ENCODE assay signal across 8 mouse cellular contexts in genomic region chr5:88720116-88721002, GRCm38 (mm10). TPM values are rescaled to one million over a fixed set of nuclear protein-coding genes. Genes with fewer than 3 reads are reported as not detected.
DNase-seq lines count a peak whose midpoint lies in the region; ATAC-seq lines count a peak whose summit lies in the region.

Mob1b (plus strand) TSS chr5:88720855.

- peak within 1 kb of the TSS; percentile 100 for H3K9ac ChIP-seq in heart, embryonic 13.5 days
- H3K9ac ChIP-seq in liver, embryonic 12.5 days = peak within 1 kb of the TSS; percentile 99
- peak within 1 kb of the TSS; percentile 96 for H3K9ac ChIP-seq in stomach, embryonic 15.5 days

- H3K4me2 ChIP-seq in heart, embryonic 13.5 days = peak within 1 kb of the TSS; percentile 93
- peak within 1 kb of the TSS; percentile 91 for H3K4me2 ChIP-seq in liver, embryonic 12.5 days
- peak within 1 kb of the TSS; percentile 91 for H3K4me2 ChIP-seq in stomach, embryonic 15.5 days

- peak within 1 kb of the TSS; percentile 100 for H3K4me3 ChIP-seq in heart, embryonic 13.5 days
- peak within 1 kb of the TSS; percentile 97 for H3K4me3 ChIP-seq in liver, embryonic 12.5 days
- H3K4me3 ChIP-seq in stomach, embryonic 15.5 days (replicated peaks) = peak within 1 kb of the TSS; percentile 98

- peak within 1 kb of the TSS; percentile 97 for H3K27ac ChIP-seq in heart, embryonic 13.5 days (replicated peaks)
- H3K27ac ChIP-seq in liver, embryonic 12.5 days = peak within 1 kb of the TSS; percentile 96
- H3K27ac ChIP-seq in stomach, embryonic 15.5 days = peak within 1 kb of the TSS; percentile 97

- no peaks in the 10 kb centered on the region for H3K36me3 ChIP-seq in heart, embryonic 13.5 days
- H3K36me3 ChIP-seq in liver, embryonic 12.5 days = 0 out of 2 replicates have a peak, but pooled peaks cover 3% of the 10 kb centered on the region
- H3K36me3 ChIP-seq in stomach, embryonic 15.5 days = no peaks in the 10 kb centered on the region

- H3K27me3 ChIP-seq in heart, embryonic 13.5 days (replicated peaks) = no peaks in the 10 kb centered on the region
- H3K27me3 ChIP-seq in liver, embryonic 12.5 days (replicated peaks) = no peaks in the 10 kb centered on the region
- H3K27me3 ChIP-seq in stomach, embryonic 15.5 days (replicated peaks) = no peaks in the 10 kb centered on the region

- peak; percentile 95 for DNase-seq in CD4-positive helper T cell, adult 2 months (ENCODE audit: low read depth, low spot score)
- peak; percentile 77 for DNase-seq in brain, embryonic 18.5 days (ENCODE audit: low read depth, low spot score)
- DNase-seq in kidney, postnatal 10 days = peak; percentile 99
- DNase-seq in natural killer cell, adult 2 months (ENCODE audit: low spot score in 2 of 2) = peak; percentile 92 to 94

- peaks cover 39% of the 10 kb centered on the region for H3K4me1 ChIP-seq in heart, embryonic 13.5 days
- H3K4me1 ChIP-seq in liver, embryonic 12.5 days = peaks cover 42% of the 10 kb centered on the region
- H3K4me1 ChIP-seq in stomach, embryonic 15.5 days = peaks cover 21% of the 10 kb centered on the region

- H3K9me3 ChIP-seq in heart, embryonic 13.5 days = no peaks in the 10 kb centered on the region
- H3K9me3 ChIP-seq in liver, embryonic 12.5 days (replicated peaks) = no peaks in the 10 kb centered on the region
- H3K9me3 ChIP-seq in stomach, embryonic 15.5 days = no peaks in the 10 kb centered on the region

- peak; percentile 84 for ATAC-seq in erythroid progenitor cell, adult 5-6 weeks (replicated peaks; ENCODE audit: low FRiP score, poor library complexity, severe bottlenecking)
- ATAC-seq in heart, embryonic 13.5 days (ENCODE audit: extremely low read depth, insufficient number of reproducible peaks, low FRiP score, low TSS enrichment) = peak; percentile 90
- peak; percentile 86 for ATAC-seq in liver, embryonic 12.5 days
- peak; percentile 93 for ATAC-seq in stomach, embryonic 15.5 days (ENCODE audit: insufficient read depth, low FRiP score, low read depth)

- WGBS in heart, embryonic 13.5 days = under 1% methylated on average over 54 of the region's 54 CpGs
- under 1% methylated on average over 48 of the region's 54 CpGs for WGBS in liver, embryonic 12.5 days (ENCODE audit: insufficient replicate concordance)
- 1% methylated on average over 53 of the region's 54 CpGs for WGBS in stomach, embryonic 15.5 days

RNA-seq across cellular contexts. Expression of gene Mob1b, which starts in this region (rescaled TPM):
- 28.1 and 57.8 TPM in 2 replicates for total RNA-seq in erythroid progenitor cell, adult 5-6 weeks (2015; ENCODE audit: low replicate concordance)
- total RNA-seq in erythroid progenitor cell, adult 5-6 weeks (2017; ENCODE audit: low replicate concordance) = 19.1 and 28.9 TPM in 2 replicates
- 16.8 and 17.7 TPM in 2 replicates for polyA plus RNA-seq in heart, embryonic 13.5 days (2015; fragmentation: Nextera tagmentation; extraction: Ambion mirVana)
- polyA plus RNA-seq in liver, embryonic 12.5 days (2016; fragmentation: Nextera tagmentation; extraction: Ambion mirVana) = 13.3 and 13.5 TPM in 2 replicates
- 11.7 and 12.9 TPM in 2 replicates for polyA plus RNA-seq in stomach, embryonic 15.5 days (2015; fragmentation: Nextera tagmentation; extraction: Ambion mirVana)

Comparison
In these comparisons a context has a peak if more than half of its experiments do, and no peak if none do; other contexts are left out.
1. Peak in every context shown above with its lines: DNase-seq, ATAC-seq, H3K4me3 ChIP-seq and H3K27ac ChIP-seq.